Mouse (Mus musculus): ENCODE results near the gene Gria1.
A peak's percentile ranks its signal among the peaks of the same experiment; 100 is the strongest.

Gria1 gene

DNA sequence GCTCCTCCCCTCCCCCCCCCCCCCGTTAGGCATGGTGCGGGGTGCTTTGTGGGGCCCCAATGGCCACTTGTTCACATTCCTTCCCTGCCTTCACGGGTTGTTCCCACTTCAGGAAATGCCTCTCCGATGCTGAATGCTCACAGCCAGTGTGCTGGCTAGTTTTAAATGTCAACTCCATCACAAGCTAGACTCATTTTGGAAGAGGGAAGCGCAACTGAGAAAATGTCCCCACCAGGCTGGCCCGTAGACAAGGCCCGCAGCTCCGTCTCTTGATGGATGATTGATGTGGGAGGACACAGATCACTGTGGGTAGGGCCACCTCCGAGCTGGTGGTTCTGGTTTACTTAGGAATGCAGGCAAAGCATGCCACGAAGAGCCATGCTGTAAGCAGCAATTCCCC, 266.9 kb downstream of the Gria1 start:
- DNase-seq (ENCODE audit: low read depth, low spot score) = no peak

DNA sequence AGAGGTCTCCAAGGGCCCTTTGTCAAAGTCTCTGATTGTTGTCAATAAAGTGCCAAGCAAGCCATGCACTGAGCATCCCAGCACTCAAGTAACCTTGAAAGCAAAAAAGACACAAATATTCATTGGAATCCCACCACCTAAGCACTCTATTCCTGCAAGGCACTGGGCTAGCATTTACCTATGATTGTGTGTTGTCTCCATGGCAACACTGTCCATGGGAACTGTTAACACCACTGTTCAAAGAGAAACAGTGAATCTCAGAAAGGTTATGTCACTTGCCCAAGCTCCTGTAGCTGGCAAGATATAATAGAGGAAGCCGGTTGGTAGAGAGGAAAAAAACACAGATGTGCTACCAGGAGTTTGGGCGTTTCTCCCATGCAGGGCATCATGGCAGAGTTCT, 274.9 kb downstream of the Gria1 start:
- DNase-seq (ENCODE audit: low read depth, low spot score) = no peak

DNA sequence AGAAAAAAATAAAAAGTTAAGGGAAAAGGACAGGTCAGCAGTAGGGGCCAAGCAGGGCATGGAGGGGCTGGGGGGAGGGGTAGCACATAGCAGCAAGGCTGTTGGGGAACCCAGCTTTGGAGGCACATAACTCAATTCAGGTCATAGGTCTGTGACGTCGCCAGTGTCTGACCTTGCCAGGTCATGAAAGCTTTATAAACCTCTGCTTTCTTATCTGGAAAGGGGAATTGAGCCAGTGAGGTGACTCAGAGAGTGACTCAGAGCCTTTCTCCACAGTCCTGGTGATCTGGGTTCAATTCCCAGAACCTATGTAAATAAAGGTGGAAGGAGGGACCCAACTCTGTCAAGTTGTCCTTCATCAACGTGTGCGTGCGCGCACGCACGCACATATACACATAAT, 286.2 kb downstream of the Gria1 start:
- no peak for DNase-seq (ENCODE audit: low read depth, low spot score)

DNA sequence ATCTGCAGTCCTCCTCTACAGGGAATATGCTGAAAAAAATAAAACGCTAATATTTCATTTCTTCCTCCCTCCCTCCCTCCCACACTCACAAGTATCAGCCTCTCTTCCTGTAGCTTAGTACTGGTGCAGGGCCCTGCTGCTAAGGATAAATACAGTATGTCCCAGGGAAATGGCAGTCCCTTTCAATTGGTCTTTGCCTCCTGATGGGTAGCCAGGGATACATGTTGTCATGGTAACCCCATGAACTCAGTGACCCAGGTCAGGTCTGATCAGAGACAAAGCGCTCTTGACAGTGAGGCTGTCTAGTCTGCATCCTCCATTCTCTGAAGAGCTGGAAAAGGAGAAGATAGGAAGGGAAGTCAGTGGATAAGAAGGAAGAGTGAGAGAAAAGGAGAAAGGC, 287.1 kb downstream of the Gria1 start:
- DNase-seq (ENCODE audit: low read depth, low spot score) = peak; percentile 9

DNA sequence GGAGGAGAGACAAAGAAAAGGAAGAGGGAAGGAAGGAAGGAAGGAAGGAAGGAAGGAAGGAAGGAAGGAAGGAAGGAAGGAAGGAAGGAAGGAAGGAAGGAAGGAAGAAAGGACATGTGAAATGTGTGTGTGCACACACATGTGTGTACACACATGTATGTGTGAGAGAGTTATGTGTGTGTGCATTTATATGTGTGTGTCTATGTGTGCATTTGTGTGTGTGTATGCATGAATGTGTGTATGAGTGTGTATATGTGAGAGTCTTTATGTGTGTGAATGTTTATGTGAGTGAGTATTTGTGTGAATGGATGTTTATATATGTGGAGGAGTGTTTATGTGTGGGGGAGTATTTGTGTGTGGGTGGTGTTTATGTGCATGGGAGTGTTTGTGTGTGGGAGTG, 287.5 kb downstream of the Gria1 start:
- DNase-seq (ENCODE audit: low read depth, low spot score) = no peak

DNA sequence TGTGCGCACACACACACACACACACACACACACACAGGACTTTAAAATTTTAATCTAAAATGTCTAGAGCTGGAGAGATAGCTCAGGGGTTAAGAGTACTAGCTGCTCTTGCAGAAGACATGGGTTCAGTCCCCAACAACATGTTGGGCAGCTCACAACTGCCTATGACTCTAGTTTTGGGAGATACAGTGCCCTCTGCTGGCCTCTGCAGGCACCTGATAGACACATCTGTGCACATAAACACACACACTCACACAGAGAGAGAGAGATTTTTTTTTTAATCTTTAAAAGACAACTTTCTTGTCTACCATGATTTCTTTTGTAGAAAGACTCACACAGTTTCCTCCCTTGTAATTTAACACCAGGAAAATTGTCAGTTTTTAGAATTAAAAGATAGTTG, 292.4 kb downstream of the Gria1 start:
- DNase-seq (ENCODE audit: low read depth, low spot score) = peak; percentile 37

DNA sequence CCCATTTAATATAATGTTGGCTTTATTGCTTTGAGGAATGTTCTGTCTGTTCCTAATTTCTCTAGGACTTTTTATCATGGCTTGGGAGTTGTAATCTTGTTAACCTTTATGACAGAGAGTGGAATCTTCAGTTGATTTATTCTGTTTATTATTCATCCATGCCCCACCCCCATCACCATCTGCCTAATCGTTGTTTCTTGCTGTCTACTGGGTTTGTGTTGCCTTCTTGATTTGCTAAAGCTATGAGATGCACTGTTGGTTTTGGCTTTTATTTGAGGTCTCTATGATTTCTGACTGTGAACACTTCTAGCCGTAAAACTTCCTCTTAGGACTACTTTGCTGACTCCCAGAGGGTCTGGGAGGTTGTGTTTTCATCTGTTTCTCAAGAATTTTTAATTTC, 294.9 kb downstream of the Gria1 start:
- no peak for DNase-seq (ENCODE audit: low read depth, low spot score)

DNA sequence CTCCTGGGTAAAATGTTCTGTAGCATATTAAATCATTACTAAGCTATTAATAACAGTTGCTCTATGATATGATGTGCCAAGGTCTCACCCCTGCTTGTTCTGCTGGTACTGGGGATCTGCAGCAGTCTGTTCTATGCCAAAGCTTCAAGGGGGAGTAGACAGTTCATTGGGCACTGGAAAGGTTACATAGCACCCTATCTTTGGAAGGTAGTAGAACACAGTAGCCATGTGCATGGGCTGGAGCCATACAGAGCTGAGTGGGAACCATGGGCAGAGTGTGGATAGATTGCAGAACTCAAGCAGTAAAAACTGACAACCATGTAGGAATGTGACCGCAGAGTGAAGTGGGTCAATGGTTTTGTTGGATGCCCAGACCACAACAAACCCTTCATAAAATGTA, 295.7 kb downstream of the Gria1 start:
- DNase-seq (ENCODE audit: low read depth, low spot score) = no peak

DNA sequence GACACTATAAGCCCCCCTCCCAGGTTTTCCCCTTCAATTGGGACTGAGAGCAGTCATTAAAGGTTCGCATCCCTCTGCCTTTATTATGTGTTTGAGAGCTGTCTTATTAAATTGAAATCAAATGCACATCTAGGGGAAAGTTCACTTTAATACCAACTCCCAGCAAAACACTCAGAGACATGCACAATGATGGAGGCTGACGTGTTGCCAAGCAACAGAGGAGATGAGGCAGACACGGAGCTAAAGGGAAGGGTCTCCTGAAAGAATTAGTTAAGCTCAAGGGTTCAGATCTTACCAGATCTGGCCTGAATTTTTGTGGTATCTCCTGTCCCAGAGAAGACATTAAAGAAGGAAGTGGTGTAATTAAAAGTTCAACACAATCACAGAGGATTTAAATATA, 305.9 kb downstream of the Gria1 start:
- DNase-seq (ENCODE audit: low read depth, low spot score) = no peak

DNA sequence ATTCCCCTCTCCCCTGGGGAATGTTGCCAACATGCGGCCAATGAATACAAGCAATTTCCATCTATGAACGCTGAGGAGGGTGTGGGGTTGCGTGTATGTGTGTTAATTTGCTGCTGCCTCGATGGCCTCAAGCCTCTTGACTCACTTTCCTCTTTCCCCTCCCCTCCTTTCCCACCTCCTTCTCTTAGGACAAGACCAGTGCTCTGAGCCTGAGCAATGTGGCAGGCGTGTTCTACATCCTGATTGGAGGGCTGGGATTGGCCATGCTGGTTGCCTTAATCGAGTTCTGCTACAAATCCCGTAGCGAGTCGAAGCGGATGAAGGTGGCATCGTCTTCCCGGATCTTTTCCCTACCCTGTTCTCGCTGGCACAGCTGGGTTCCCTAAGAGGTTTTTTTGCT, 306.3 kb downstream of the Gria1 start:
- no peak for DNase-seq (ENCODE audit: low read depth, low spot score)

DNA sequence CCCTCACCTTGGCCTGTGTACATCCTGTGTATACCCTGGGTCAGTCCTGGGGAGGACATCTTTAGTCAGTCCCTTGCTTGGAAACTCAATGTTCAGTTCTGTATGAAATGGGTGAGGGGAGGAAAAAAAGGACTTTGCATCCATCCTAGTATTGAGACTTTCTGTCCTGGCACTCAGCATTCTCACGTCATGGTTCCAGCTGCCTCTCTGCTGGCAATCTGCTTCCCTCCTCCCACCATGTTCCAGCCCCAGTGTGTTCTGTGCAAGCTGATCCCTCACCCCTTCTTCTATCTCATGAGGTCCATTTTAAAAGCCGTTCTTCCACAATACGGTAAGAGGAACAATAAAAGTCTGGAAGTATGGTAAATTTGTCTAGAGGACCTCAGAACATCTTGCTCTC, 308.2 kb downstream of the Gria1 start:
- DNase-seq (ENCODE audit: low read depth, low spot score) = no peak

DNA sequence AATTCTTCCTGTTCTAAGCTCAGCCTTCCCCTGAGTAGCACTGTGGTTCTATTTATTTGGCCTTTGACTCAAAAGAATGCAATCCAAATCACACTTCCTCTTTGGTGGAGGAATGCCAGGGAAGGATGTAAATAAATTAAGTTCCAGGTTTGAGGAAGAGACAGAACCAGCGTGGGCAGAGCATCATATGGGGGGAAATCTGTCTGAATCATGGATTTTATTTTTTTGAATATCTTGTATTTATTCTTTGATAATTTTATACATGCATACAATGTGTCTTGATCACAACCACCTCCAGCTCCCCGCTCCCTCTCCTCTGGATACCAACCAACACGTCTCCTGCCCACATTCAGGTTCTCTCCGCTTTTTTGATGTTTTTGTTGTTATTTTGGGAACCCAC, 312.9 kb downstream of the Gria1 start:
- no peak for DNase-seq (ENCODE audit: low read depth, low spot score)
